In the genomic region with DNA sequence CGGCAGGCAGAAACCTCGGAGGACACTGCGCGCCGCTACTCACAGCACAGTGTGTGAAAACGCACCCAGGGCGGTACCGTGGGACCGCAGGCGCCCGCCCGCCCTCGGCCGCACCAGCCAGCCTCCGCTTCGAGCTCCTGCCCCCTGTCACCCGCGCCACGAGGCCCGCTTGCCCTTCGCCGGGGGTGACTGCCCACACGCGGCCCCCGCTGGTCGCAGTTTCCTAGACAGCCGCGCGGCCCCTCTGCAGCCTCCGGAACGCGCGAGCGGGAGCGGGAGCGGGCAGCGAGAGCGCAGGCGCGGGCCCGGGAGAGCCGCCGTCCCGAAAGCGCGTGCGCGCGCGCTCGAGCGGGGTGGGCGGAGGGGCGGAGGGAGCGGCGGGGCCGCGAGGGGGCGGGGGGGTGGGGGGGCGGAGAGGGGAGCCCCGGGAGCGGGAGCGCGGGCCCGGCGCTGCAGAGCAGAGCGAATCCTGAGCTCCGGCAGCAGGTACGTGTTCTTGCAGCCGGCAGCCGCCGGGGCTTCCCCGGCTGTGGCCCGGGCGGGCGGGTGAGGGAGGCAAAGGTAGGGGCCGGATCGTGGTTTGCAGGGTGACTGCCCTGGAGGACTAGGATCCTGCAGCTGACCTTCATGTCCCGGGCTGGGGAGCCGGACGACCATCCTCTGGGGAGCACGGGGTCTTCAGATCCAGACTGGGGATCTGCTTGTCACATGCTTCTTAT, we compare ENCODE assay signal across 8 mouse cellular contexts. TPM values are rescaled to one million over a fixed set of nuclear protein-coding genes. Genes with fewer than 3 reads are reported as not detected.
DNase-seq lines count a peak whose midpoint lies in the region; ATAC-seq and TF ChIP-seq lines count a peak whose summit lies in the region.

Gene Nrg4, minus strand, starts transcription at position 330 of the 719 bp plus-strand sequence.
Gene Tmem266, plus strand, starts transcription at position 399 of the 719 bp plus-strand sequence.

- TF ChIP-seq POLR2A in MEL (IDR thresholded peaks at IDR 0.05; ENCODE audit: control insufficient read depth in 1 of 2, insufficient read depth in 1 of 2, low read depth in 1 of 2, low read length in 2 of 2, poor library complexity in 1 of 2), result peak in 1 of 2 experiments; percentile 34; a peak in 1 of 4 replicates

- TF ChIP-seq EP300 in MEL (IDR thresholded peaks at IDR 0.05; ENCODE audit: low read depth in 1 of 2, low read length in 2 of 2), result no peak

- peak; percentile 92 for ATAC-seq in hindbrain, embryonic 13.5 days (ENCODE audit: low FRiP score)

- peaks cover 20 to 34% of the 10 kb centered on the region in 2 experiments for H3K27me3 ChIP-seq in MEL (ENCODE audit: control insufficient read depth in 1 of 2, insufficient read depth in 2 of 2, low read length in 2 of 2)
- peaks cover 20% of the 10 kb centered on the region for H3K27me3 ChIP-seq in hindbrain, embryonic 13.5 days

- peak within 1 kb of the TSS; percentile 90 for H3K9ac ChIP-seq in MEL (ENCODE audit: control insufficient read depth, low read depth, low read length, poor library complexity, severe bottlenecking)
- H3K9ac ChIP-seq in hindbrain, embryonic 13.5 days, result peak within 1 kb of the TSS; percentile 84

- DNase-seq in MEL (ENCODE audit: low read depth, low spot score), result peak; percentile 76
- DNase-seq in cerebellum, adult 8-10 months, result peak; percentile 88
- DNase-seq in frontal cortex, postnatal 14 days (ENCODE audit: low spot score in 2 of 2), result peak; percentile 50 to 74
- peak; percentile 72 to 87 for DNase-seq in left cerebral cortex, adult 18-20 months (ENCODE audit: low spot score in 2 of 2)
- DNase-seq in lung, postnatal 4 days, result peak; percentile 77 to 84
- peak; percentile 83 for DNase-seq in right cerebral cortex, adult 18-20 months
- peak; percentile 65 for DNase-seq in urinary bladder, adult 2 months (ENCODE audit: low spot score)

- no peak for TF ChIP-seq CTCF in MEL (IDR thresholded peaks at IDR 0.05 in 2 of 3, conservative IDR thresholded peaks at IDR 0.05 in 1 of 3; ENCODE audit: control insufficient read depth in 1 of 3, insufficient read depth in 1 of 3, low read depth in 2 of 3, low read length in 3 of 3, poor library complexity in 1 of 3, severe bottlenecking in 1 of 3)

- no peaks in the 10 kb centered on the region for H3K9me3 ChIP-seq in MEL (replicated peaks; ENCODE audit: insufficient read depth, low read length)
- no peaks in the 10 kb centered on the region for H3K9me3 ChIP-seq in hindbrain, embryonic 13.5 days

- H3K4me2 ChIP-seq in hindbrain, embryonic 13.5 days, result peak within 1 kb of the TSS; percentile 75

- peak within 1 kb of the TSS; percentile 71 to 84 for H3K4me3 ChIP-seq in MEL (ENCODE audit: control insufficient read depth in 1 of 2, insufficient read depth in 1 of 2, low read depth in 2 of 2, low read length in 2 of 2)
- H3K4me3 ChIP-seq in hindbrain, embryonic 13.5 days, result peak within 1 kb of the TSS; percentile 67

- under 1% methylated on average over 59 of the region's 82 CpGs for WGBS in hindbrain, embryonic 13.5 days

- H3K79me2 ChIP-seq in MEL (ENCODE audit: control insufficient read depth, insufficient read depth, low read length, poor library complexity), result no peaks in the 10 kb centered on the region; the same call in 1 of the 2 replicates

- peaks cover 0 to 4% of the 10 kb centered on the region in 2 experiments; a peak in 1 of 4 replicates for H3K4me1 ChIP-seq in MEL (ENCODE audit: control insufficient read depth in 1 of 2, insufficient read depth in 2 of 2, low read length in 2 of 2)
- H3K4me1 ChIP-seq in hindbrain, embryonic 13.5 days (replicated peaks), result peaks cover 29% of the 10 kb centered on the region

- no peak for TF ChIP-seq RAD21 in MEL (IDR thresholded peaks at IDR 0.05; ENCODE audit: low read depth, low read length)

- H3K36me3 ChIP-seq in MEL (ENCODE audit: control insufficient read depth in 1 of 2, insufficient read depth in 2 of 2, low read length in 2 of 2), result no peaks in the 10 kb centered on the region; a peak in 1 of 4 replicates
- H3K36me3 ChIP-seq in hindbrain, embryonic 13.5 days, result no peaks in the 10 kb centered on the region

- no peak within 1 kb of the TSS for H3K27ac ChIP-seq in MEL (ENCODE audit: control insufficient read depth, low read depth, low read length)
- peak within 1 kb of the TSS; percentile 86 for H3K27ac ChIP-seq in hindbrain, embryonic 13.5 days

TF ChIP-seq in MEL, 35 proteins besides CTCF, POLR2A, EP300 and RAD21:
- peak; percentile 76 for TF ChIP-seq NRF1 (IDR thresholded peaks at IDR 0.05; ENCODE audit: insufficient read depth, low read depth, low read length, poor library complexity, severe bottlenecking)
- no peak for TF ChIP-seq RCOR1 (IDR thresholded peaks at IDR 0.05; ENCODE audit: low read depth, low read length)
- TF ChIP-seq MYB (IDR thresholded peaks at IDR 0.05; ENCODE audit: low read depth, low read length), result no peak
TF ChIP-seq in MEL: peak in this region for 1.

RNA-seq across cellular contexts. Expression of gene Nrg4, which starts in this region (rescaled TPM):
- 0.08 TPM in 1 of 2 replicates, not detected in the other for total RNA-seq in MEL (2012; rRNA removed)
- under 1 TPM in 1 of 2 experiments, not detected in 1; 0.67 TPM for polyA plus RNA-seq in MEL (2012; ENCODE audit: insufficient read depth in 1 of 2, insufficient read length in 2 of 2, low read depth in 1 of 2, low replicate concordance in 2 of 2, missing spikeins in 1 of 2)
- polyA plus RNA-seq in hindbrain, embryonic 13.5 days (2015; fragmentation: Nextera tagmentation; extraction: Ambion mirVana), result 1.3 and 1.7 TPM in 2 replicates
- under 1 TPM; 0.54 to 0.70 TPM for total RNA-seq in left cerebral cortex, adult 18-20 months (2021)
- 1.9 and 2.8 TPM in 2 replicates for polyA plus RNA-seq in urinary bladder, adult 2 months (2012; rRNA removed)

RNA-seq across cellular contexts. Expression of gene Tmem266, which starts in this region (rescaled TPM):
- total RNA-seq in MEL (2012; rRNA removed), result not detected in 2 replicates
- not detected for polyA plus RNA-seq in MEL (2012; ENCODE audit: insufficient read depth in 1 of 2, insufficient read length in 2 of 2, low read depth in 1 of 2, low replicate concordance in 2 of 2, missing spikeins in 1 of 2)
- 2.8 and 3.1 TPM in 2 replicates for polyA plus RNA-seq in hindbrain, embryonic 13.5 days (2015; fragmentation: Nextera tagmentation; extraction: Ambion mirVana)
- total RNA-seq in left cerebral cortex, adult 18-20 months (2021), result 10 to 100 TPM in 1 of 2 experiments, 1 to 10 TPM in 1; 9.2 to 10.0 TPM
- 0.40 and 0.44 TPM in 2 replicates for polyA plus RNA-seq in urinary bladder, adult 2 months (2012; rRNA removed)

Comparison
In these comparisons a context has a peak if more than half of its experiments do, and no peak if none do; other contexts are left out.
1. RNA of gene Tmem266 (total RNA-seq): 9.2 to 10.0 TPM in left cerebral cortex, adult 18-20 months; not detected in MEL; every median in the first group is over 10 times any median in the second.
2. Peak in DNase-seq, H3K4me3 ChIP-seq and H3K9ac ChIP-seq in MEL; RNA of the genes that start here not detected or under 1 TPM.
3. Peak in every context shown above with its lines, with median percentiles within 50 percentile points of each other: DNase-seq.